Mouse (Mus musculus): ENCODE results near the gene Hist1h2an. TPM values are rescaled to one million over a fixed set of nuclear protein-coding genes. Genes with fewer than 3 reads are reported as not detected.

Hist1h2an gene
- 0.99 TPM for polyA plus RNA-seq (2017; shearing (Covaris generic))

GRCm38 (mm10) chr13:21786899-21787629 lies at the start of gene Hist1h2an, which contains the start of gene Hist1h2bp:
TSS of gene Hist1h2an (minus strand) at chr13:21787218.
TSS of gene Hist1h2bp (plus strand) at chr13:21787461.

GRCm38 (mm10) chr13:21833461-21833860 lies 46.4 kb upstream of the Hist1h2an start, which contains the start of the genes Hist1h2ap and Hist1h2br:
TSS of gene Hist1h2ap (minus strand) at chr13:21833507.
TSS of gene Hist1h2br (plus strand) at chr13:21833743.

GRCm38 (mm10) chr13:21831418-21832394 lies 44.7 kb upstream of the Hist1h2an start, which contains the start of gene Hist1h4n:
TSS of gene Hist1h4n (minus strand) at chr13:21832196.

GRCm38 (mm10) chr13:21811539-21811938 lies 24.5 kb upstream of the Hist1h2an start, which contains the start of gene Hist1h4m:
TSS of gene Hist1h4m (plus strand) at chr13:21811746.

GRCm38 (mm10) chr13:21810073-21810472 lies 23.1 kb upstream of the Hist1h2an start, which contains the start of the genes Hist1h2bq and Hist1h2ao:
TSS of gene Hist1h2bq (minus strand) at chr13:21810197.
TSS of gene Hist1h2ao (plus strand) at chr13:21810465.

GRCm38 (mm10) chr13:21783255-21783617 lies 3.8 kb downstream of the Hist1h2an start, which contains the start of gene Hist1h3i:
TSS of gene Hist1h3i (minus strand) at chr13:21783370.

GRCm38 (mm10) chr13:21779767-21780731 lies 7.0 kb downstream of the Hist1h2an start, which contains the start of gene Hist1h1b:
TSS of gene Hist1h1b (minus strand) at chr13:21780625.

GRCm38 (mm10) chr13:21753524-21754285 lies 33.3 kb downstream of the Hist1h2an start, which contains the start of the genes Hist1h2ak and Hist1h2bn:
TSS of gene Hist1h2ak (minus strand) at chr13:21753827.
TSS of gene Hist1h2bn (plus strand) at chr13:21754123.

GRCm38 (mm10) chr13:21750159-21751017 lies 36.6 kb downstream of the Hist1h2an start, which contains the start of gene Hist1h4k:
TSS of gene Hist1h4k (minus strand) at chr13:21750505.

Other genes starting within 250 kb of the Hist1h2an start
- not detected for gene Olfr1366, start 244.4 kb downstream of the Hist1h2an start, polyA plus RNA-seq (2017; shearing (Covaris generic))
- not detected for gene Olfr1535, start 227.3 kb downstream of the Hist1h2an start, polyA plus RNA-seq (2017; shearing (Covaris generic))
- gene Olfr1364, start 205.5 kb downstream of the Hist1h2an start, polyA plus RNA-seq (2017; shearing (Covaris generic)), result not detected
- gene Olfr1362, start 173.2 kb downstream of the Hist1h2an start, polyA plus RNA-seq (2017; shearing (Covaris generic)), result not detected
- gene Olfr11, start 144.7 kb downstream of the Hist1h2an start, polyA plus RNA-seq (2017; shearing (Covaris generic)), result not detected
- not detected for gene Olfr1361, start 123.8 kb downstream of the Hist1h2an start, polyA plus RNA-seq (2017; shearing (Covaris generic))
- gene Olfr1360, start 109.8 kb downstream of the Hist1h2an start, polyA plus RNA-seq (2017; shearing (Covaris generic)), result not detected
- gene Olfr1359, start 89.1 kb downstream of the Hist1h2an start, polyA plus RNA-seq (2017; shearing (Covaris generic)), result not detected
- 2.4 TPM for gene Hist1h2bl, start 71.1 kb downstream of the Hist1h2an start, polyA plus RNA-seq (2017; shearing (Covaris generic))
- gene Hist1h2ai, start 70.8 kb downstream of the Hist1h2an start, polyA plus RNA-seq (2017; shearing (Covaris generic)), result 14.3 TPM
- not detected for gene Hist1h3h, start 69.6 kb downstream of the Hist1h2an start, polyA plus RNA-seq (2017; shearing (Covaris generic))
- gene Hist1h2bm, start 65.2 kb downstream of the Hist1h2an start, polyA plus RNA-seq (2017; shearing (Covaris generic)), result 0.87 TPM
- gene Hist1h4j, start 52.2 kb downstream of the Hist1h2an start, polyA plus RNA-seq (2017; shearing (Covaris generic)), result 0.80 TPM
- gene Hist1h4k, start 36.7 kb downstream of the Hist1h2an start, polyA plus RNA-seq (2017; shearing (Covaris generic)), result 8.1 TPM
- gene Hist1h2ak, start 33.4 kb downstream of the Hist1h2an start, polyA plus RNA-seq (2017; shearing (Covaris generic)), result 1.6 TPM
- not detected for gene Hist1h2bn, start 33.1 kb downstream of the Hist1h2an start, polyA plus RNA-seq (2017; shearing (Covaris generic))
- gene Hist1h1b, start 6.6 kb downstream of the Hist1h2an start, polyA plus RNA-seq (2017; shearing (Covaris generic)), result 1.8 TPM
- gene Hist1h3i, start 3.8 kb downstream of the Hist1h2an start, polyA plus RNA-seq (2017; shearing (Covaris generic)), result 1.1 TPM
- gene Hist1h2bp, start 243 bp upstream of the Hist1h2an start, polyA plus RNA-seq (2017; shearing (Covaris generic)), result not detected
- gene Hist1h2bq, start 23.0 kb upstream of the Hist1h2an start, polyA plus RNA-seq (2017; shearing (Covaris generic)), result 5.0 TPM
- not detected for gene Hist1h2ao, start 23.2 kb upstream of the Hist1h2an start, polyA plus RNA-seq (2017; shearing (Covaris generic))
- gene Hist1h4m, start 24.5 kb upstream of the Hist1h2an start, polyA plus RNA-seq (2017; shearing (Covaris generic)), result 36.0 TPM
- gene Hist1h4n, start 45.0 kb upstream of the Hist1h2an start, polyA plus RNA-seq (2017; shearing (Covaris generic)), result 18.1 TPM
- 144 TPM for gene Hist1h2ap, start 46.3 kb upstream of the Hist1h2an start, polyA plus RNA-seq (2017; shearing (Covaris generic))
- gene Hist1h2br, start 46.5 kb upstream of the Hist1h2an start, polyA plus RNA-seq (2017; shearing (Covaris generic)), result 5.0 TPM
- gene Zfp184, start 157.9 kb upstream of the Hist1h2an start, polyA plus RNA-seq (2017; shearing (Covaris generic)), result not detected
- gene Pom121l2, start 194.0 kb upstream of the Hist1h2an start, polyA plus RNA-seq (2017; shearing (Covaris generic)), result not detected
- 0.57 TPM for gene Prss16, start 222.5 kb upstream of the Hist1h2an start, polyA plus RNA-seq (2017; shearing (Covaris generic))
- not detected for gene Hist1h2ah, start 248.3 kb upstream of the Hist1h2an start, polyA plus RNA-seq (2017; shearing (Covaris generic))
- 0.47 TPM for gene Hist1h2bk, start 248.7 kb upstream of the Hist1h2an start, polyA plus RNA-seq (2017; shearing (Covaris generic))